Mouse (Mus musculus) MEL (cell line): ENCODE data around the gene Wdr90.

Source experiments
- CTCF ChIP-seq, 3 experiments: IDR thresholded peaks in 2 of 3; conservative IDR thresholded peaks in 1 of 3; 2 replicates each; pipeline ENCODE4 v1.5.1; 2011 to 2012; ENCODE audit warnings: low read length in 3 of 3, low read depth in 2 of 3, mild to moderate bottlenecking in 2 of 3, improper control_type of control experiment in 1 of 3, inconsistent platforms in 1 of 3, mixed read lengths in 1 of 3, moderate library complexity in 1 of 3; ENCODE audit not compliant: control insufficient read depth in 1 of 3, insufficient read depth in 1 of 3, poor library complexity in 1 of 3, severe bottlenecking in 1 of 3
- EP300 ChIP-seq, 2 experiments: IDR thresholded peaks; 2 replicates each; pipeline ENCODE4 v1.6.1; 2011; ENCODE audit warnings: improper control_type of control experiment in 2 of 2, low read length in 2 of 2, low read depth in 1 of 2, mild to moderate bottlenecking in 1 of 2

GRCm38 (mm10) chr17:25875171-25876136 is 14.2 kb upstream of the Wdr90 start:
- TF ChIP-seq EP300 (IDR thresholded peaks at IDR 0.05; ENCODE audit: low read depth in 1 of 2, low read length in 2 of 2) (no peak), CTCF (IDR thresholded peaks at IDR 0.05 in 2 of 3, conservative IDR thresholded peaks at IDR 0.05 in 1 of 3; ENCODE audit: control insufficient read depth in 1 of 3, insufficient read depth in 1 of 3, low read depth in 2 of 3, low read length in 3 of 3, poor library complexity in 1 of 3, severe bottlenecking in 1 of 3) (peak in 1 of 3 experiments; percentile 17; a peak in 2 of 6 replicates)
